Mouse (Mus musculus) heart, adult 2 months (tissue): ENCODE results near the gene Slamf9.

Source experiments
- CTCF ChIP-seq: fragments of 200-600 bp; IDR thresholded peaks from 2 replicates; pipeline ENCODE4 v1.8.1; 2022; ENCODE audit warnings: antibody characterized with exemption, mild to moderate bottlenecking, moderate library complexity
- EP300 ChIP-seq: fragments of 200-500 bp; IDR thresholded peaks from 2 replicates; pipeline ENCODE4 v1.6.1; 2011; ENCODE audit warnings: low read depth, low read length, control low read depth; ENCODE audit not compliant: insufficient read depth
- POLR2A ChIP-seq: fragments of 200-500 bp; IDR thresholded peaks from 2 replicates; pipeline ENCODE4 v1.6.1; 2011; ENCODE audit warnings: mild to moderate bottlenecking, low read depth, low read length, control low read depth; ENCODE audit not compliant: insufficient read depth

- no peak for TF ChIP-seq POLR2A
- TF ChIP-seq CTCF: no peak
- 0 out of 2 replicates have a peak, but pooled peaks have one; percentile 37 for TF ChIP-seq EP300
These were observed 43.1 kb upstream of the Slamf9 start for GRCm38 (mm10) chr1:172431836-172432586.
